Mouse (Mus musculus): ENCODE results near the gene Ptgir.

Gene Ptgir

GRCm38 (mm10) chr7:16916342-16917265, 10.3 kb downstream of the Ptgir start:
- DNase-seq (ENCODE audit: low read depth, low spot score), result no peak

GRCm38 (mm10) chr7:16917447-16917846, 11.2 kb downstream of the Ptgir start:
- DNase-seq (ENCODE audit: low read depth, low spot score), result no peak

GRCm38 (mm10) chr7:16918014-16918413, 11.7 kb downstream of the Ptgir start:
- DNase-seq (ENCODE audit: low read depth, low spot score), result no peak

- no peak for DNase-seq (ENCODE audit: low read depth, low spot score)
Measured at GRCm38 (mm10) chr7:16918670-16919069, 12.4 kb downstream of the Ptgir start.

- no peak for DNase-seq (ENCODE audit: low read depth, low spot score)
Measured at GRCm38 (mm10) chr7:16919395-16920149, 13.3 kb downstream of the Ptgir start.

GRCm38 (mm10) chr7:16920150-16920579, 13.9 kb downstream of the Ptgir start:
- no peak for DNase-seq (ENCODE audit: low read depth, low spot score)

GRCm38 (mm10) chr7:16920818-16921791, 14.8 kb downstream of the Ptgir start:
- DNase-seq (ENCODE audit: low read depth, low spot score), result no peak

GRCm38 (mm10) chr7:16921881-16922335, 15.6 kb downstream of the Ptgir start:
- no peak for DNase-seq (ENCODE audit: low read depth, low spot score)

GRCm38 (mm10) chr7:16922360-16922973, 16.2 kb downstream of the Ptgir start:
- DNase-seq (ENCODE audit: low read depth, low spot score), result no peak

- no peak for DNase-seq (ENCODE audit: low read depth, low spot score)
Measured at GRCm38 (mm10) chr7:16923283-16924036, 17.2 kb downstream of the Ptgir start.

- peak; percentile 99 for DNase-seq (ENCODE audit: low read depth, low spot score)
Measured at GRCm38 (mm10) chr7:16924037-16924834, 17.9 kb downstream of the Ptgir start, which contains the start of gene Calm3. Calm3 (minus strand) TSS chr7:16924114.

- DNase-seq (ENCODE audit: low read depth, low spot score), result no peak
Measured at GRCm38 (mm10) chr7:16928341-16928740, 22.1 kb downstream of the Ptgir start.

GRCm38 (mm10) chr7:16930850-16931249, 24.6 kb downstream of the Ptgir start:
- no peak for DNase-seq (ENCODE audit: low read depth, low spot score)

- no peak for DNase-seq (ENCODE audit: low read depth, low spot score)
Measured at GRCm38 (mm10) chr7:16931968-16932627, 25.8 kb downstream of the Ptgir start.

- DNase-seq (ENCODE audit: low read depth, low spot score), result no peak
Measured at GRCm38 (mm10) chr7:16932704-16933577, 26.7 kb downstream of the Ptgir start.

GRCm38 (mm10) chr7:16937312-16937711, 31.0 kb downstream of the Ptgir start:
- DNase-seq (ENCODE audit: low read depth, low spot score), result no peak

GRCm38 (mm10) chr7:16938117-16938791, 32.0 kb downstream of the Ptgir start:
- DNase-seq (ENCODE audit: low read depth, low spot score), result no peak

All from telencephalon, adult 2 months (tissue).